Mouse (Mus musculus) bone marrow macrophage, adult 2 months (primary cell): ENCODE data around the gene Klrb1b.
"Not testable (repeated sequence)": the region's sequence is repeated elsewhere in the genome, so short reads cannot be mapped to it uniquely, and the experiment has no call there.

Experiments used
- CTCF ChIP-seq: IDR thresholded peaks from 2 replicates; pipeline ENCODE4 v1.5.1; 2012; ENCODE audit warnings: low read depth, mild to moderate bottlenecking, low read length, moderate library complexity
- POLR2A ChIP-seq: IDR thresholded peaks from 2 replicates; pipeline ENCODE4 v1.6.1; 2012; ENCODE audit warnings: mild to moderate bottlenecking, low read depth, low read length, borderline replicate concordance

DNA sequence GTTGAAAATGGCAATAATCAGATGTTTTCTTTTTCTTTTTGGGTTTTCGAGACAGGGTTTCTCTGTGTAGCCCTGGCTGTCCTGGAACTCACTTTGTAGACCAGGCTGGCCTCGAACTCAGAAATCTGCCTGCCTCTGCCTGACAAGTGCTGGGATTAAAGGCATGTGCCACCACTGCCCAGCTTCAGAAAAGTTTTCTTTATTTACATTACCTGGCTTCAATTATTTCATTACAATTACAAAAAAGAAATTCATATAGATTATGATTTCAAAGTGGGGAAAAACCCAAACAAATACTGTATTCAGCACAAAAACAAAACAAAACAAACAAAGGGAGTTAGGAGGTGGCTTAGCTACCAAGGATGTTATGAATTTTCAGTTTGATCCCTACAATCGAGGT is 14.5 kb upstream of the Klrb1b start:
- TF ChIP-seq CTCF, POLR2A: not testable (repeated sequence)
